Mouse (Mus musculus) Muller cell, postnatal 12 days (primary cell): Measurements from ENCODE around the gene Gm34302.
"Not testable (repeated sequence)": the region's sequence is repeated elsewhere in the genome, so short reads cannot be mapped to it uniquely, and the experiment has no call there.

Experiments used
- DNase-seq: peaks from one replicate; pipeline ENCODE4 v3.0.0-alpha.2; 2015; ENCODE audit errors: inconsistent ontology term

The Gm34302 gene

GRCm38 (mm10) chr3:63483726-63484125 lies at the start of gene Gm34302:
Gene Gm34302, minus strand, starts transcription at chr3:63483879.
- no peak for DNase-seq

DNA sequence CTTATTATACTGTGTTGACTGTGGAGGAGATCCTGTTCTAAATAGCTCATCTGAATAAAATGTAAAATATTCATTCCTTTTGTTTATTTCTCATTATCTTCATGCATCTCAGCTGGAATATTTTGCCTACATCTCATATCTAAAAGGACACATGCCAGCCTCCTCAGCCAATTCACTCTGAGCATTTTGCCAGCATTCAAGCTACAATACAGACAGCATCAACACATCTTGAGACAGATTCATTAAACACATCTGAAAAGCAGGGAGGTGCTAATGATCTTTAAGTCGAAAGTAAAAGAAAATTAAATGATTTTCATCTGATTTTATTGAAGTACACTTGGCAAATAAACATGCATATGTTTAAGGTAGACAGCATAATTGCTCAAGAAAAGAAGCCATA lies 48.2 kb upstream of the Gm34302 start:
- DNase-seq: peak; percentile 31

- DNase-seq: no peak
Measured at GRCm38 (mm10) chr3:63517681-63518080, 34.0 kb upstream of the Gm34302 start.

- DNase-seq: not testable (repeated sequence)
Measured at GRCm38 (mm10) chr3:63516279-63516678, 32.6 kb upstream of the Gm34302 start.

DNA sequence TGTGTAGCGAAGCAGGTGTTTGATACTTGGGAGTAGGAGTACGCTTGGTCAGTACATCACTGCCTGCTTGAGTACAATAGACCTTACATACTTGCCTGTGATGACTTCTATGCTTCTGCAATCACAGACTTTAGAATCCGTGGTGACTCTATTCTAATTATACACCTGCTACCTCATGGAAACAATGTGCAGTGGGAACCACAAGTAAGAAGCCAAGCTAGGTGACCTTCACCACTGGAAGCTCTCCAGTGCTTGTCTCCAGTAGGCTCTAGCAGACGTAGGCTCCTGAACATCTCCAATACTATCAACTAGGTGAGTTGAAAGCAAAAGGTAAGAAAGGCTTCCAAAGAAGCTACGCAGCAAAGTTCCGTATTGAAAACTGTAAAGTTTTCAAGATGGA lies 27.6 kb upstream of the Gm34302 start:
- no peak for DNase-seq

DNA sequence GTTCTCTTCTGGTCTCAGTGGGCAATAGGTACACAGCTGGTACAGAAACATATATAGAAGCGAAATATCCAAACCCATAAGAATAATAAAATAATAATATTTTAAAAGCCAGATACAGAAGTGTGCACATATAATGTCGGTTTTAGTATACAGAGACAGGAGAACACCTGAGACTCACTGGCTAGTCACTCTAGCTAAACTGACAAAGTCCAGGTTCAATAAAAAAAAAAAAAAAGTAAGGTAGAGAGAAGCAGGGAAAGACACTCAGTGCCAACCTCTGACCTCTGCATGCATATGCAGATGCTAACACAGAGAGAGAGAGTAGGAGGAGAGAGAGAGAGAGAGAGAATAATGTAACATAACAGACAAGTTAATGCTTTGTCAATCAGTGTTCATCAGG lies 25.8 kb upstream of the Gm34302 start:
- no peak for DNase-seq

GRCm38 (mm10) chr3:63508924-63509323 lies 25.2 kb upstream of the Gm34302 start:
- no peak for DNase-seq

GRCm38 (mm10) chr3:63504433-63504832 lies 20.8 kb upstream of the Gm34302 start:
- DNase-seq: no peak

GRCm38 (mm10) chr3:63494625-63495382 lies 11.1 kb upstream of the Gm34302 start:
- no peak for DNase-seq

- DNase-seq: no peak
Measured at GRCm38 (mm10) chr3:63493563-63493962, 9.9 kb upstream of the Gm34302 start.

DNA sequence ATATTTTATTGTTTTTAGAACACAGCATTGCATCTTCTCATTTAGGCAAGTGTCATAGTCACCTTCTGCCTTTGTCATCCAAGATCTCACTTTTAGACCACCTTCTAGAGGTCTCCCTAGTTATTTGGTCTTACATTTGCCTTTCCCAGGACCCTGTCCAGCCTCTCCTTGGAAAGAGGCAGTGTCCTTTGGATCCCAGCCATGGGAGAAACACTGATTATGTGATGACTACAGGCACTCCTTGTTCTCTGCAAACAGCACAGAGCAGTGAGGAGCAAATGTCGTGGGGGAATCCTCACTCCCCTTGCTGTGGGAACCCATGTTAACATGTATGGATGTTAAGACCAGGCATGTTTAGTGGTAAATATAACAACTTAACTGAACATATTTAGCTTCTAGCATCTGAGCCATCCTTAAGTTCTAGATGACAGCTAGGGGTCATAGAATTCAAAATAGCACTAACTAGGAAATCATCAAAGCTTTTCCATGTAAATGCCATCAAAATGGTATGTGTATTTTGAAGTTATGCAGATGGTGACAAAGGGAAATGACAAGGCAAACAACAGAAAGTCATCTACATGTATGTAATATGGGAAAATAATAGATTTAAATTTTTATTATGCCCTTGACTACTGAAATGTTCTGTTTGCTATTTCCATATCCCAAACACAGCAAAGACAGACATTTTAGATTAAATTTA lies 43.1 kb downstream of the Gm34302 start:
- no peak for DNase-seq

- no peak for DNase-seq
Measured at GRCm38 (mm10) chr3:63439738-63440137, 43.9 kb downstream of the Gm34302 start.

DNA sequence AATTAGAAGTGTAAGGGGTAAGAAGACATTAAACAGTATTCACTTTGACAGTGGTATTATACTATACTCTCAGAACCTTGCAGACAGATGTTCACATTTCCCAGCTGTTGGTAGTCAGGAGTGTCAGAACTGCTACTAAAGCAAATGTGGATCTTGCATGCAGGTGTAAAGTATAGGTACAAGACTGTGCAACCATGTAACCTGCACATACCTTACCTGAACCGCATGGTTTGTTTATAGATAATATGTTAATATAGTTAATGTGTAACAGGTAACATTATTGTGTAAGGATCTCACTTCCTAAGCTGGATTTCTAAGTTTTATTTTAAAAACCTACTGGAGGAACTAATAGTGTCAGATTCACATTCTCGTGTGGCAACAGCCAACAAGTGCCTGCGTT lies 44.8 kb downstream of the Gm34302 start:
- no peak for DNase-seq
